ENCODE assay signal across 14 mouse cellular contexts in genomic region chr16:81623276-81623675, GRCm38 (mm10).
A peak's percentile ranks its signal among the peaks of the same experiment; 100 is the strongest.
DNase-seq lines count a peak whose midpoint lies in the region; ATAC-seq lines count a peak whose summit lies in the region.
"Had no signal": no experiment of that assay in that cellular context is flagged by ENCODE, and none has a peak within 500 bp of the region (broad histone marks: within the 10 kb centered on the region; RNA-seq: fewer than 3 reads in every experiment).

No protein-coding gene starts in this region.

- 58% methylated on average over 6 of the region's 6 CpGs for WGBS in neural tube, embryonic 11.5 days
- WGBS in embryonic facial prominence, embryonic 14.5 days, result 45% methylated on average over 6 of the region's 6 CpGs

- no peak overlapping the region for H3K4me2 ChIP-seq in neural tube, embryonic 11.5 days (ENCODE audit: low read depth)
- H3K4me2 ChIP-seq in embryonic facial prominence, embryonic 14.5 days (ENCODE audit: low read depth, low read length), result no peak overlapping the region
- H3K4me2 ChIP-seq: forebrain, embryonic 12.5 days; intestine, embryonic 15.5 days; liver, embryonic 12.5 days; neural tube, embryonic 15.5 days had no signal

- peak; percentile 25 for DNase-seq in adrenal gland, postnatal 14 days
- DNase-seq in adrenal gland, adult (ENCODE audit: inconsistent age in 2 of 2, low spot score in 1 of 2), result no peak
- DNase-seq in neural tube, embryonic 11.5 days (ENCODE audit: low spot score), result peak; percentile 14
- DNase-seq in neural tube, embryonic 10.5 days (ENCODE audit: extremely low spot score, low spot score), result no peak
- DNase-seq in embryonic facial prominence, embryonic 14.5 days (ENCODE audit: low spot score), result peak; percentile 72
- DNase-seq in gastrocnemius, adult 18-20 months (ENCODE audit: low spot score), result no peak
- DNase-seq in cerebellum, adult 18-20 months, result no peak
- DNase-seq in lung, postnatal 36 days, result no peak
- DNase-seq: gastrocnemius, postnatal 36 days had no signal

- no peaks in the 10 kb centered on the region for H3K27me3 ChIP-seq in neural tube, embryonic 11.5 days (ENCODE audit: control insufficient read depth, insufficient read depth, low read length)
- no peaks in the 10 kb centered on the region for H3K27me3 ChIP-seq in embryonic facial prominence, embryonic 14.5 days (replicated peaks; ENCODE audit: control insufficient read depth, insufficient read depth, low read length)
- H3K27me3 ChIP-seq: forebrain, embryonic 12.5 days; intestine, embryonic 15.5 days; liver, embryonic 12.5 days; megakaryocyte, embryonic 14.5 days; neural tube, embryonic 15.5 days had no signal

- H3K4me3 ChIP-seq in neural tube, embryonic 11.5 days (ENCODE audit: low read depth, low read length), result no peak overlapping the region
- H3K4me3 ChIP-seq in embryonic facial prominence, embryonic 14.5 days (ENCODE audit: low read depth, low read length), result no peak overlapping the region
- H3K4me3 ChIP-seq: forebrain, embryonic 12.5 days; intestine, embryonic 15.5 days; liver, embryonic 12.5 days; megakaryocyte, embryonic 14.5 days; neural tube, embryonic 15.5 days had no signal

- no peak for ATAC-seq in neural tube, embryonic 11.5 days (ENCODE audit: insufficient read depth, low FRiP score, low TSS enrichment)
- ATAC-seq in embryonic facial prominence, embryonic 14.5 days (ENCODE audit: low read depth), result no peak
- ATAC-seq: intestine, embryonic 15.5 days; liver, embryonic 12.5 days had no signal

- no peaks in the 10 kb centered on the region for H3K4me1 ChIP-seq in neural tube, embryonic 11.5 days (ENCODE audit: control insufficient read depth, insufficient read depth, low read length)
- no peaks in the 10 kb centered on the region for H3K4me1 ChIP-seq in embryonic facial prominence, embryonic 14.5 days (ENCODE audit: control insufficient read depth, insufficient read depth, low read length)
- H3K4me1 ChIP-seq: forebrain, embryonic 12.5 days; intestine, embryonic 15.5 days; liver, embryonic 12.5 days; megakaryocyte, embryonic 14.5 days; neural tube, embryonic 15.5 days had no signal

- no peaks in the 10 kb centered on the region for H3K9me3 ChIP-seq in neural tube, embryonic 11.5 days (ENCODE audit: control insufficient read depth, low read length)
- no peaks in the 10 kb centered on the region for H3K9me3 ChIP-seq in embryonic facial prominence, embryonic 14.5 days (ENCODE audit: control insufficient read depth, low read length)
- H3K9me3 ChIP-seq: forebrain, embryonic 12.5 days; intestine, embryonic 15.5 days; liver, embryonic 12.5 days; megakaryocyte, embryonic 14.5 days; neural tube, embryonic 15.5 days had no signal

- H3K27ac ChIP-seq in neural tube, embryonic 11.5 days (ENCODE audit: low read depth, low read length), result no peak overlapping the region
- no peak overlapping the region for H3K27ac ChIP-seq in embryonic facial prominence, embryonic 14.5 days (replicated peaks; ENCODE audit: low read depth, low read length)
- H3K27ac ChIP-seq: forebrain, embryonic 12.5 days; intestine, embryonic 15.5 days; liver, embryonic 12.5 days; neural tube, embryonic 15.5 days had no signal

- H3K9ac ChIP-seq in neural tube, embryonic 11.5 days (ENCODE audit: low read length), result no peak overlapping the region
- no peak overlapping the region for H3K9ac ChIP-seq in embryonic facial prominence, embryonic 14.5 days (ENCODE audit: low read depth, low read length)
- H3K9ac ChIP-seq: forebrain, embryonic 12.5 days; intestine, embryonic 15.5 days; liver, embryonic 12.5 days; neural tube, embryonic 15.5 days had no signal

- H3K36me3 ChIP-seq in neural tube, embryonic 11.5 days (ENCODE audit: control insufficient read depth, insufficient read depth, low read length), result no peaks in the 10 kb centered on the region
- no peaks in the 10 kb centered on the region for H3K36me3 ChIP-seq in embryonic facial prominence, embryonic 14.5 days (ENCODE audit: control insufficient read depth, insufficient read depth, low read length)
- H3K36me3 ChIP-seq: forebrain, embryonic 12.5 days; intestine, embryonic 15.5 days; liver, embryonic 12.5 days; neural tube, embryonic 15.5 days had no signal

Comparison
In these comparisons a context has a peak if more than half of its experiments do, and no peak if none do; other contexts are left out.
1. DNase-seq: peak in adrenal gland, postnatal 14 days (single experiment), neural tube, embryonic 11.5 days (single experiment) and embryonic facial prominence, embryonic 14.5 days (single experiment); none in adrenal gland, adult (0 of 2), neural tube, embryonic 10.5 days (single experiment), gastrocnemius, adult 18-20 months (single experiment), cerebellum, adult 18-20 months (0 of 2) and lung, postnatal 36 days (single experiment).